Mouse (Mus musculus) stomach, embryonic 14.5 days (tissue): ENCODE measurements at regions not wholly inside any gene's neighbourhood (a gene's known extent, or its start where the extent isn't known, plus 50 kb on each side); places are given as distances from the start of the nearest gene placed in this dataset.
"Not testable (repeated sequence)": the region's sequence is repeated elsewhere in the genome, so short reads cannot be mapped to it uniquely, and the experiment has no call there.

Source experiments
- ATAC-seq: fragments of 200-750 bp; cut with Nextera tagmentation; 2 replicates; pipeline ENCODE4 v1.8.0; 2017; ENCODE audit warnings: low read depth, moderate TSS enrichment; ENCODE audit not compliant: insufficient number of reproducible peaks, insufficient read depth, low FRiP score
- H3K27ac ChIP-seq: fragments of 300-500 bp; sonication (generic); 2 replicates; pipeline ENCODE4 v1.5.1; 2014; ENCODE audit warnings: mild to moderate bottlenecking, low read length, moderate library complexity, mixed read lengths
- H3K27me3 ChIP-seq: fragments of 300-500 bp; sonication (generic); 2 replicates; pipeline ENCODE4 v1.6.1; 2014; ENCODE audit warnings: low read length, control low read depth, mixed read lengths; ENCODE audit not compliant: control insufficient read depth, insufficient read depth
- H3K36me3 ChIP-seq: fragments of 300-500 bp; sonication (generic); 2 replicates; pipeline ENCODE4 v1.6.1; 2014; ENCODE audit warnings: mild to moderate bottlenecking, control low read depth, low read length, moderate library complexity, mixed read lengths; ENCODE audit not compliant: control insufficient read depth, insufficient read depth
- H3K4me1 ChIP-seq: fragments of 300-500 bp; sonication (generic); 2 replicates; pipeline ENCODE4 v1.6.1; 2014; ENCODE audit warnings: low read length, control low read depth, mixed read lengths; ENCODE audit not compliant: control insufficient read depth, insufficient read depth
- H3K4me2 ChIP-seq: fragments of 300-500 bp; sonication (generic); replicated peaks from 2 replicates; pipeline ENCODE4 v1.6.1; 2014; ENCODE audit warnings: low read depth, low read length, control low read depth
- H3K4me3 ChIP-seq: fragments of 300-500 bp; sonication (generic); 2 replicates; pipeline ENCODE4 v1.5.1; 2014; ENCODE audit warnings: low read depth, low read length, control low read depth
- H3K9ac ChIP-seq: fragments of 300-500 bp; sonication (generic); replicated peaks from 2 replicates; pipeline ENCODE4 v1.6.1; 2014; ENCODE audit warnings: low read depth, mild to moderate bottlenecking, control low read depth, low read length, moderate library complexity, mixed read lengths
- H3K9me3 ChIP-seq: fragments of 300-500 bp; sonication (generic); 2 replicates; pipeline ENCODE4 v1.6.1; 2016; ENCODE audit warnings: low read depth, low read length, control low read depth; ENCODE audit not compliant: control insufficient read depth
- whole genome bisulfite sequencing: fragments of 180-500 bp; shearing (Covaris S2); extraction: QIAGEN DNeasy Blood & Tissue Kit; methylation state at CpG from one replicate; pipeline ENCODE4 v1.1.7; 2014; 5-methylcytosine and 5-hydroxymethylcytosine counted together

GRCm38 (mm10) chr4:23607348-23607747 lies 888.9 kb upstream of the Mms22l start:
- ATAC-seq, result no peak
- Histone ChIP-seq H3K36me3 (no peaks in the 10 kb centered on the region), H3K9ac (no peak overlapping the region), H3K4me3 (no peak overlapping the region), H3K9me3 (no peaks in the 10 kb centered on the region), H3K27me3 (no peaks in the 10 kb centered on the region), H3K4me2 (no peak overlapping the region), H3K27ac (no peak overlapping the region), H3K4me1 (no peaks in the 10 kb centered on the region)
- WGBS, result 78% methylated on average over 3 of the region's 3 CpGs

- Histone ChIP-seq H3K27me3 (no peaks in the 10 kb centered on the region), H3K27ac (no peak overlapping the region)
Observed at GRCm38 (mm10) chr4:23621208-23621607, 875.0 kb upstream of the Mms22l start.

GRCm38 (mm10) chr4:23622231-23622630 lies 874.0 kb upstream of the Mms22l start:
- Histone ChIP-seq H3K4me2 (no peak overlapping the region), H3K4me3 (no peak overlapping the region), H3K27ac (no peak overlapping the region), H3K36me3 (no peaks in the 10 kb centered on the region), H3K27me3 (no peaks in the 10 kb centered on the region), H3K9me3 (no peaks in the 10 kb centered on the region), H3K4me1 (no peaks in the 10 kb centered on the region), H3K9ac (no peak overlapping the region)
- no peak for ATAC-seq

More at GRCm38 (mm10) chr4:23621208-23621607, 875.0 kb upstream of the Mms22l start:
- no peak overlapping the region for H3K4me2 ChIP-seq
- H3K4me3 ChIP-seq, result no peak overlapping the region
- H3K9ac ChIP-seq, result no peak overlapping the region
- H3K4me1 ChIP-seq, result no peaks in the 10 kb centered on the region
- no peaks in the 10 kb centered on the region for H3K9me3 ChIP-seq
- no peak for ATAC-seq
- no peaks in the 10 kb centered on the region for H3K36me3 ChIP-seq

- Histone ChIP-seq H3K4me3 (no peak overlapping the region), H3K4me2 (no peak overlapping the region), H3K4me1 (no peaks in the 10 kb centered on the region), H3K9ac (no peak overlapping the region), H3K36me3 (no peaks in the 10 kb centered on the region), H3K27ac (no peak overlapping the region), H3K9me3 (no peaks in the 10 kb centered on the region), H3K27me3 (no peaks in the 10 kb centered on the region)
- 62% methylated on average over 9 of the region's 9 CpGs for WGBS
- ATAC-seq, result no peak
Observed at GRCm38 (mm10) chr4:23636231-23636928, 859.9 kb upstream of the Mms22l start.

- 69% methylated on average over 2 of the region's 2 CpGs for WGBS
- no peak overlapping the region for H3K27ac ChIP-seq
- H3K4me2 ChIP-seq, result no peak overlapping the region
- no peaks in the 10 kb centered on the region for H3K4me1 ChIP-seq
- H3K27me3 ChIP-seq, result no peaks in the 10 kb centered on the region
- no peak overlapping the region for H3K9ac ChIP-seq
- no peak overlapping the region for H3K4me3 ChIP-seq
- no peaks in the 10 kb centered on the region for H3K36me3 ChIP-seq
- no peaks in the 10 kb centered on the region for H3K9me3 ChIP-seq
- ATAC-seq, result no peak
Observed at GRCm38 (mm10) chr4:23636929-23637235, 859.4 kb upstream of the Mms22l start.

- 80% methylated on average over 5 of the region's 5 CpGs for WGBS
- not testable (repeated sequence) for H3K9me3 ChIP-seq, H3K9ac ChIP-seq, H3K27ac ChIP-seq, H3K4me1 ChIP-seq, H3K36me3 ChIP-seq, H3K27me3 ChIP-seq, ATAC-seq, H3K4me2 ChIP-seq, H3K4me3 ChIP-seq
Observed at GRCm38 (mm10) chr4:23656671-23657070, 839.6 kb upstream of the Mms22l start.

GRCm38 (mm10) chr4:23668896-23669295 lies 827.4 kb upstream of the Mms22l start:
- Histone ChIP-seq H3K27ac (no peak overlapping the region), H3K36me3 (no peaks in the 10 kb centered on the region), H3K27me3 (no peaks in the 10 kb centered on the region), H3K9me3 (no peaks in the 10 kb centered on the region), H3K9ac (no peak overlapping the region), H3K4me1 (no peaks in the 10 kb centered on the region), H3K4me2 (no peak overlapping the region), H3K4me3 (no peak overlapping the region)
- no peak for ATAC-seq
- WGBS, result 81% methylated on average over 2 of the region's 2 CpGs

- no peaks in the 10 kb centered on the region for H3K27me3 ChIP-seq
- no peak overlapping the region for H3K9ac ChIP-seq
- no peak for ATAC-seq
- no peak overlapping the region for H3K27ac ChIP-seq
- no peaks in the 10 kb centered on the region for H3K4me1 ChIP-seq
- H3K4me3 ChIP-seq, result no peak overlapping the region
- H3K4me2 ChIP-seq, result no peak overlapping the region
- H3K36me3 ChIP-seq, result no peaks in the 10 kb centered on the region
- no peaks in the 10 kb centered on the region for H3K9me3 ChIP-seq
Observed at GRCm38 (mm10) chr4:23703626-23704025, 792.6 kb upstream of the Mms22l start.

DNA sequence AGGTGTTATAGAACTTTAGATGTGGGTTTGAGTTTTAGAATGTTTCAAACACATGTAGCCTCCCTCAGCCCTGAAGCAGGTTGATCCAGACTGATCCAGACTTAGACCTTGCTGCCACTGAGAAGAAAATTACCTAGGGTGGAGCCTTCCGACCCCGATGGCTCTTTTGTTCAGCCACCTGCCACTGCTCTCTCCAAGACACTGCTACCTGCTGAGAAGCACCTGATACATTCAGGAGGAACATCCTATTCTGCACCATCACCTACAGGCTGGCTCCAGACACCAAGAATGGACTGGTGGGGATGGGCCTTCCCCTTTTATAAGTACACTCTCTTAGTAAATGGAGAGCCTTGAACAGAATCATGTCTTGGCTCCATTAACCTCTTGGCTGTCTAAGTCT lies 785.5 kb upstream of the Mms22l start:
- 85% methylated on average over 2 of the region's 2 CpGs for WGBS
- Histone ChIP-seq H3K9ac (no peak overlapping the region), H3K9me3 (no peaks in the 10 kb centered on the region), H3K4me2 (no peak overlapping the region), H3K4me3 (no peak overlapping the region), H3K36me3 (no peaks in the 10 kb centered on the region), H3K4me1 (no peaks in the 10 kb centered on the region), H3K27ac (no peak overlapping the region), H3K27me3 (no peaks in the 10 kb centered on the region)
- no peak for ATAC-seq
